Mouse (Mus musculus) thymus, adult 2 months (tissue): ENCODE data around the gene Ap1m2.

Experiments
- CTCF ChIP-seq: fragments of 200-500 bp; IDR thresholded peaks from 2 replicates; pipeline ENCODE4 v1.5.1; 2012; ENCODE audit warnings: mild to moderate bottlenecking, control low read depth, low read length, moderate library complexity, borderline replicate concordance; ENCODE audit not compliant: control insufficient read depth, poor library complexity, insufficient read depth; ENCODE audit errors: extremely low read depth
- POLR2A ChIP-seq: fragments of 200-500 bp; IDR thresholded peaks from 2 replicates; pipeline ENCODE4 v1.6.1; 2012; ENCODE audit warnings: mild to moderate bottlenecking, low read length, control low read depth, moderate library complexity; ENCODE audit not compliant: control insufficient read depth, poor library complexity, insufficient read depth; ENCODE audit errors: extremely low read depth

GRCm38 (mm10) chr9:21273520-21274228, 38.5 kb downstream of the Ap1m2 start:
- TF ChIP-seq CTCF: no peak
- TF ChIP-seq POLR2A: no peak
